Mouse (Mus musculus) brain, embryonic 14.5 days (tissue): ENCODE measurements around the gene Mob1b. TPM values are rescaled to one million over a fixed set of nuclear protein-coding genes. Genes with fewer than 3 reads are reported as not detected.

ENCODE experiments used
- DNase-seq: peaks from one replicate; pipeline ENCODE4 v3.0.0-alpha.2; 2011; ENCODE audit warnings: low read depth
- CTCF ChIP-seq: fragments of 200-500 bp; IDR thresholded peaks from 2 replicates; pipeline ENCODE4 v1.5.1; 2012; ENCODE audit warnings: inconsistent platforms, mild to moderate bottlenecking, moderate library complexity, borderline replicate concordance; ENCODE audit not compliant: insufficient read depth, insufficient read length; ENCODE audit errors: extremely low read depth
- POLR2A ChIP-seq: fragments of 200-500 bp; IDR thresholded peaks from 2 replicates; pipeline ENCODE4 v1.6.1; 2012; ENCODE audit warnings: mild to moderate bottlenecking, inconsistent platforms, borderline replicate concordance; ENCODE audit not compliant: poor library complexity, insufficient read depth, insufficient read length, severe bottlenecking; ENCODE audit errors: extremely low read depth
- polyA plus RNA-seq: library from polyadenylated mRNA; depleted of rRNA; stranded (reverse); fragments of >200 nt; gene quantifications from 2 replicates; pipeline ENCODE4 v1.2.3, GENCODE M21; 2012; rRNA removed

Mob1b gene
- polyA plus RNA-seq: 14.1 and 16.6 TPM in 2 replicates

- peak; percentile 92 for TF ChIP-seq POLR2A
- TF ChIP-seq CTCF: no peak
- DNase-seq: peak; percentile 97
Measured at GRCm38 (mm10) chr5:88720116-88721002, at the start of gene Mob1b. Gene Mob1b (plus strand): TSS chr5:88720855.

- TF ChIP-seq CTCF: no peak
- TF ChIP-seq POLR2A: no peak
- peak; percentile 35 for DNase-seq
Measured at GRCm38 (mm10) chr5:88674703-88675442, 45.8 kb upstream of the Mob1b start.

- DNase-seq: peak; percentile 94
- TF ChIP-seq POLR2A (peak; percentile 92), CTCF (no peak)
Measured at GRCm38 (mm10) chr5:88675443-88676387, 44.9 kb upstream of the Mob1b start, which contains the start of gene Grsf1. Gene Grsf1 (minus strand): TSS chr5:88676171.

- no peak for DNase-seq
- TF ChIP-seq CTCF (no peak), POLR2A (no peak)
Measured at GRCm38 (mm10) chr5:88678929-88679328, 41.7 kb upstream of the Mob1b start.

GRCm38 (mm10) chr5:88679341-88679740 lies 41.3 kb upstream of the Mob1b start:
- no peak for DNase-seq
- no peak for TF ChIP-seq CTCF
- TF ChIP-seq POLR2A: no peak

GRCm38 (mm10) chr5:88680567-88680966 lies 40.1 kb upstream of the Mob1b start:
- no peak for TF ChIP-seq POLR2A
- no peak for TF ChIP-seq CTCF
- no peak for DNase-seq

- TF ChIP-seq POLR2A (no peak), CTCF (no peak)
- DNase-seq: no peak
Measured at GRCm38 (mm10) chr5:88683706-88684105, 36.9 kb upstream of the Mob1b start.

GRCm38 (mm10) chr5:88684226-88684625 lies 36.4 kb upstream of the Mob1b start:
- TF ChIP-seq CTCF (no peak), POLR2A (no peak)
- no peak for DNase-seq

GRCm38 (mm10) chr5:88685306-88685705 lies 35.3 kb upstream of the Mob1b start:
- DNase-seq: no peak
- TF ChIP-seq POLR2A (no peak), CTCF (no peak)

GRCm38 (mm10) chr5:88685745-88686299 lies 34.8 kb upstream of the Mob1b start:
- TF ChIP-seq CTCF (no peak), POLR2A (no peak)
- no peak for DNase-seq

GRCm38 (mm10) chr5:88687996-88688406 lies 32.7 kb upstream of the Mob1b start:
- DNase-seq: no peak
- TF ChIP-seq CTCF: no peak
- no peak for TF ChIP-seq POLR2A
